Mouse (Mus musculus) lung, embryonic 16.5 days (tissue): ENCODE measurements at regions not wholly inside any gene's neighbourhood (a gene's known extent, or its start where the extent isn't known, plus 50 kb on each side); places are given as distances from the start of the nearest gene placed in this dataset.

ENCODE experiments used
- ATAC-seq: fragments of 200-750 bp; cut with Nextera tagmentation; 2 replicates; pipeline ENCODE4 v1.8.0; 2017; ENCODE audit warnings: low read depth, mild to moderate bottlenecking, moderate library complexity
- H3K27ac ChIP-seq: fragments of 300-500 bp; sonication (generic); 2 replicates; pipeline ENCODE4 v1.5.1; 2014; ENCODE audit warnings: mild to moderate bottlenecking, control low read depth, low read length
- H3K27me3 ChIP-seq: fragments of 300-500 bp; sonication (generic); 2 replicates; pipeline ENCODE4 v1.6.1; 2014; ENCODE audit warnings: low read depth, low read length, mixed read lengths; ENCODE audit not compliant: control insufficient read depth, insufficient read depth
- H3K36me3 ChIP-seq: fragments of 300-500 bp; sonication (generic); 2 replicates; pipeline ENCODE4 v1.6.1; 2014; ENCODE audit warnings: low read length; ENCODE audit not compliant: control insufficient read depth, insufficient read depth
- H3K4me1 ChIP-seq: fragments of 300-500 bp; sonication (generic); replicated peaks from 2 replicates; pipeline ENCODE4 v1.6.1; 2014; ENCODE audit warnings: low read length, mixed read lengths; ENCODE audit not compliant: control insufficient read depth, insufficient read depth
- H3K4me2 ChIP-seq: fragments of 300-500 bp; sonication (generic); 2 replicates; pipeline ENCODE4 v1.6.1; 2014; ENCODE audit warnings: low read depth, low read length, control low read depth
- H3K4me3 ChIP-seq: fragments of 300-500 bp; sonication (generic); 2 replicates; pipeline ENCODE4 v1.5.1; 2014; ENCODE audit warnings: mild to moderate bottlenecking, low read length, control low read depth
- H3K9ac ChIP-seq: fragments of 300-500 bp; sonication (generic); 2 replicates; pipeline ENCODE4 v1.6.1; 2014; ENCODE audit warnings: low read length, control low read depth
- H3K9me3 ChIP-seq: fragments of 300-500 bp; sonication (generic); 2 replicates; pipeline ENCODE4 v1.6.1; 2016; ENCODE audit warnings: low read length; ENCODE audit not compliant: control insufficient read depth
- WGBS: fragments of 180-500 bp; shearing (Covaris S2); extraction: QIAGEN DNeasy Blood & Tissue Kit; methylation state at CpG from one replicate; pipeline ENCODE4 v1.1.7; 2014; 5-methylcytosine and 5-hydroxymethylcytosine counted together

GRCm38 (mm10) chr10:37260791-37261488 lies 122.2 kb upstream of the Marcks start:
- Histone ChIP-seq H3K36me3 (no peaks in the 10 kb centered on the region), H3K4me3 (no peak overlapping the region), H3K4me1 (no peaks in the 10 kb centered on the region), H3K27ac (no peak overlapping the region), H3K9ac (no peak overlapping the region), H3K4me2 (no peak overlapping the region), H3K9me3 (no peaks in the 10 kb centered on the region), H3K27me3 (no peaks in the 10 kb centered on the region)
- peak; percentile 71 for ATAC-seq
- WGBS: 50% methylated on average over 8 of the region's 8 CpGs

- no peak overlapping the region for H3K4me3 ChIP-seq
- no peak overlapping the region for H3K9ac ChIP-seq
- no peaks in the 10 kb centered on the region for H3K4me1 ChIP-seq
- ATAC-seq: no peak
- H3K36me3 ChIP-seq: no peaks in the 10 kb centered on the region
- H3K9me3 ChIP-seq: no peaks in the 10 kb centered on the region
- no peak overlapping the region for H3K4me2 ChIP-seq
- H3K27me3 ChIP-seq: no peaks in the 10 kb centered on the region
- H3K27ac ChIP-seq: no peak overlapping the region
- WGBS: 83% methylated on average over 3 of the region's 3 CpGs
Observed at GRCm38 (mm10) chr10:37259186-37259585, 120.5 kb upstream of the Marcks start.

GRCm38 (mm10) chr10:37257544-37257943 lies 118.8 kb upstream of the Marcks start:
- H3K36me3 ChIP-seq: no peaks in the 10 kb centered on the region
- H3K4me3 ChIP-seq: no peak overlapping the region
- no peaks in the 10 kb centered on the region for H3K4me1 ChIP-seq
- 57% methylated on average over 6 of the region's 6 CpGs for WGBS
- no peaks in the 10 kb centered on the region for H3K9me3 ChIP-seq
- no peak overlapping the region for H3K4me2 ChIP-seq
- no peaks in the 10 kb centered on the region for H3K27me3 ChIP-seq
- H3K27ac ChIP-seq: no peak overlapping the region
- ATAC-seq: no peak
- H3K9ac ChIP-seq: no peak overlapping the region

GRCm38 (mm10) chr10:37250934-37251521 lies 112.3 kb upstream of the Marcks start:
- Histone ChIP-seq H3K27me3 (no peaks in the 10 kb centered on the region), H3K36me3 (no peaks in the 10 kb centered on the region), H3K9me3 (no peaks in the 10 kb centered on the region), H3K9ac (no peak overlapping the region), H3K4me1 (peaks cover 5% of the 10 kb centered on the region), H3K4me2 (no peak overlapping the region), H3K27ac (no peak overlapping the region), H3K4me3 (no peak overlapping the region)
- 66% methylated on average over 6 of the region's 6 CpGs for WGBS
- ATAC-seq: no peak

GRCm38 (mm10) chr10:37250157-37250556 lies 111.4 kb upstream of the Marcks start:
- Histone ChIP-seq H3K4me3 (no peak overlapping the region), H3K27me3 (no peaks in the 10 kb centered on the region), H3K27ac (0 out of 2 replicates have a peak overlapping the region, but pooled peaks have one; percentile 6), H3K9me3 (no peaks in the 10 kb centered on the region), H3K9ac (no peak overlapping the region), H3K4me1 (peaks cover 5% of the 10 kb centered on the region), H3K4me2 (no peak overlapping the region), H3K36me3 (no peaks in the 10 kb centered on the region)
- 22% methylated on average over 2 of the region's 2 CpGs for whole genome bisulfite sequencing
- ATAC-seq: peak; percentile 85

GRCm38 (mm10) chr10:37249511-37249910 lies 110.8 kb upstream of the Marcks start:
- H3K27ac ChIP-seq: no peak overlapping the region

GRCm38 (mm10) chr10:37247121-37247520 lies 108.4 kb upstream of the Marcks start:
- H3K4me3 ChIP-seq: no peak overlapping the region
- H3K4me2 ChIP-seq: no peak overlapping the region
- no peak overlapping the region for H3K9ac ChIP-seq
- no peaks in the 10 kb centered on the region for H3K36me3 ChIP-seq
- peaks cover 5% of the 10 kb centered on the region for H3K4me1 ChIP-seq
- no peaks in the 10 kb centered on the region for H3K9me3 ChIP-seq
- no peak overlapping the region for H3K27ac ChIP-seq
- no peak for ATAC-seq
- H3K27me3 ChIP-seq: no peaks in the 10 kb centered on the region

More at GRCm38 (mm10) chr10:37249511-37249910, 110.8 kb upstream of the Marcks start:
- 86% methylated on average over 4 of the region's 4 CpGs for WGBS
- Histone ChIP-seq H3K4me1 (peaks cover 5% of the 10 kb centered on the region), H3K27me3 (no peaks in the 10 kb centered on the region), H3K4me3 (no peak overlapping the region), H3K4me2 (no peak overlapping the region), H3K36me3 (no peaks in the 10 kb centered on the region), H3K9me3 (no peaks in the 10 kb centered on the region), H3K9ac (no peak overlapping the region)
- ATAC-seq: no peak

GRCm38 (mm10) chr10:37243136-37243535 lies 104.4 kb upstream of the Marcks start:
- Histone ChIP-seq H3K4me3 (no peak overlapping the region), H3K27me3 (no peaks in the 10 kb centered on the region), H3K4me1 (peaks cover 8% of the 10 kb centered on the region), H3K9ac (no peak overlapping the region), H3K27ac (no peak overlapping the region), H3K36me3 (no peaks in the 10 kb centered on the region), H3K4me2 (no peak overlapping the region), H3K9me3 (no peaks in the 10 kb centered on the region)
- 85% methylated on average over 2 of the region's 2 CpGs for WGBS
- no peak for ATAC-seq

GRCm38 (mm10) chr10:37241821-37242263 lies 103.1 kb upstream of the Marcks start:
- Histone ChIP-seq H3K27ac (no peak overlapping the region), H3K4me2 (no peak overlapping the region), H3K4me1 (peaks cover 8% of the 10 kb centered on the region), H3K9me3 (no peaks in the 10 kb centered on the region), H3K36me3 (no peaks in the 10 kb centered on the region), H3K9ac (no peak overlapping the region), H3K4me3 (no peak overlapping the region), H3K27me3 (no peaks in the 10 kb centered on the region)
- ATAC-seq: 0 out of 2 replicates have a peak, but pooled peaks have one; percentile 20
- 42% methylated on average over 4 of the region's 4 CpGs for WGBS
